Mouse (Mus musculus) midbrain, embryonic 13.5 days (tissue): Measurements from ENCODE around the gene Ccdc148. TPM values are rescaled to one million over a fixed set of nuclear protein-coding genes. Genes with fewer than 3 reads are reported as not detected.
A peak's percentile ranks its signal among the peaks of the same experiment; 100 is the strongest.

ENCODE experiments used
- ATAC-seq: fragments of 200-750 bp; cut with Nextera tagmentation; 2 replicates; pipeline ENCODE4 v1.8.0; 2017; ENCODE audit warnings: mild to moderate bottlenecking, moderate TSS enrichment, moderate library complexity
- H3K27ac ChIP-seq: fragments of 300-500 bp; sonication (generic); 2 replicates; pipeline ENCODE4 v1.5.1; 2015; ENCODE audit warnings: inconsistent platforms, mild to moderate bottlenecking, moderate library complexity
- H3K27me3 ChIP-seq: fragments of 300-500 bp; sonication (generic); 2 replicates; pipeline ENCODE4 v1.6.1; 2015; ENCODE audit warnings: mild to moderate bottlenecking, inconsistent platforms
- H3K36me3 ChIP-seq: fragments of 300-500 bp; sonication (generic); 2 replicates; pipeline ENCODE4 v1.6.1; 2015; ENCODE audit warnings: mild to moderate bottlenecking, inconsistent platforms
- H3K4me1 ChIP-seq: fragments of 300-500 bp; sonication (generic); replicated peaks from 2 replicates; pipeline ENCODE4 v1.6.1; 2015; ENCODE audit warnings: inconsistent platforms
- H3K4me2 ChIP-seq: fragments of 300-500 bp; sonication (generic); replicated peaks from 2 replicates; pipeline ENCODE4 v1.6.1; 2015; ENCODE audit warnings: moderate library complexity, mild to moderate bottlenecking, inconsistent platforms
- H3K4me3 ChIP-seq: fragments of 300-500 bp; sonication (generic); replicated peaks from 2 replicates; pipeline ENCODE4 v1.5.1; 2015; ENCODE audit warnings: mild to moderate bottlenecking, inconsistent platforms
- H3K9ac ChIP-seq: fragments of 300-500 bp; sonication (generic); replicated peaks from 2 replicates; pipeline ENCODE4 v1.6.1; 2015; ENCODE audit warnings: mild to moderate bottlenecking, inconsistent platforms
- H3K9me3 ChIP-seq: fragments of 300-500 bp; sonication (generic); 2 replicates; pipeline ENCODE4 v1.6.1; 2016; ENCODE audit warnings: mild to moderate bottlenecking, inconsistent platforms
- WGBS: fragments of 180-500 bp; shearing (Covaris S2); methylation state at CpG from one replicate; pipeline ENCODE4 v1.1.7; 2015; 5-methylcytosine and 5-hydroxymethylcytosine counted together
- polyA plus RNA-seq: library from polyadenylated mRNA; unstranded; fragments of >200 nt; fragmentation: Nextera tagmentation; extraction: Ambion mirVana; gene quantifications from 2 replicates; pipeline ENCODE4 v1.2.1, GENCODE M21; 2015

Ccdc148 gene
- polyA plus RNA-seq, 1 experiment from 2014 or later: 3.3 TPM

- whole genome bisulfite sequencing: 28% methylated on average over 10 of the region's 10 CpGs
- no peaks in the 10 kb centered on the region for H3K36me3 ChIP-seq
- H3K27ac ChIP-seq: no peak overlapping the region
- no peak overlapping the region for H3K4me3 ChIP-seq
- peaks cover 3% of the 10 kb centered on the region; the same call in 1 of the 2 replicates for H3K9me3 ChIP-seq
- no peak overlapping the region for H3K9ac ChIP-seq
- H3K4me2 ChIP-seq: no peak overlapping the region
- no peaks in the 10 kb centered on the region for H3K27me3 ChIP-seq
- no peak for ATAC-seq
- no peaks in the 10 kb centered on the region; the same call in 1 of the 2 replicates for H3K4me1 ChIP-seq
Measured at GRCm38 (mm10) chr2:58844499-58844898, 316.0 kb downstream of the Ccdc148 start.

GRCm38 (mm10) chr2:58842443-58842842 is 318.0 kb downstream of the Ccdc148 start:
- Histone ChIP-seq H3K36me3 (no peaks in the 10 kb centered on the region), H3K27me3 (no peaks in the 10 kb centered on the region), H3K4me1 (no peaks in the 10 kb centered on the region; the same call in 1 of the 2 replicates), H3K27ac (no peak overlapping the region), H3K9me3 (peaks cover 3% of the 10 kb centered on the region; the same call in 1 of the 2 replicates), H3K4me2 (no peak overlapping the region), H3K9ac (no peak overlapping the region), H3K4me3 (no peak overlapping the region)
- WGBS: 93% methylated on average over 4 of the region's 4 CpGs
- no peak for ATAC-seq

GRCm38 (mm10) chr2:58841021-58841420 is 319.5 kb downstream of the Ccdc148 start:
- no peaks in the 10 kb centered on the region; the same call in 1 of the 2 replicates for H3K4me1 ChIP-seq
- H3K27ac ChIP-seq: no peak overlapping the region
- H3K9me3 ChIP-seq: peaks cover 3% of the 10 kb centered on the region; the same call in 1 of the 2 replicates
- ATAC-seq: no peak
- H3K9ac ChIP-seq: no peak overlapping the region
- H3K27me3 ChIP-seq: no peaks in the 10 kb centered on the region
- no peak overlapping the region for H3K4me3 ChIP-seq
- 92% methylated on average over 3 of the region's 3 CpGs for WGBS
- H3K36me3 ChIP-seq: no peaks in the 10 kb centered on the region
- H3K4me2 ChIP-seq: no peak overlapping the region

GRCm38 (mm10) chr2:58832253-58832980 is 328.1 kb downstream of the Ccdc148 start:
- no peaks in the 10 kb centered on the region for H3K27me3 ChIP-seq
- no peaks in the 10 kb centered on the region for H3K4me1 ChIP-seq
- H3K4me3 ChIP-seq: no peak overlapping the region
- no peaks in the 10 kb centered on the region for H3K36me3 ChIP-seq
- H3K4me2 ChIP-seq: no peak overlapping the region
- ATAC-seq: no peak
- no peak overlapping the region for H3K9ac ChIP-seq
- H3K9me3 ChIP-seq: no peaks in the 10 kb centered on the region
- no peak overlapping the region for H3K27ac ChIP-seq
- WGBS: 91% methylated on average over 20 of the region's 20 CpGs

- no peak overlapping the region for H3K27ac ChIP-seq
- peak; percentile 65; the same call in 1 of the 2 replicates for ATAC-seq
- H3K4me1 ChIP-seq: no peaks in the 10 kb centered on the region
- no peak overlapping the region for H3K4me2 ChIP-seq
- 61% methylated on average over 7 of the region's 7 CpGs for WGBS
- H3K9me3 ChIP-seq: no peaks in the 10 kb centered on the region
- H3K9ac ChIP-seq: no peak overlapping the region
- H3K4me3 ChIP-seq: no peak overlapping the region
- H3K36me3 ChIP-seq: no peaks in the 10 kb centered on the region
- no peaks in the 10 kb centered on the region for H3K27me3 ChIP-seq
Measured at GRCm38 (mm10) chr2:58829981-58830742, 330.3 kb downstream of the Ccdc148 start.

DNA sequence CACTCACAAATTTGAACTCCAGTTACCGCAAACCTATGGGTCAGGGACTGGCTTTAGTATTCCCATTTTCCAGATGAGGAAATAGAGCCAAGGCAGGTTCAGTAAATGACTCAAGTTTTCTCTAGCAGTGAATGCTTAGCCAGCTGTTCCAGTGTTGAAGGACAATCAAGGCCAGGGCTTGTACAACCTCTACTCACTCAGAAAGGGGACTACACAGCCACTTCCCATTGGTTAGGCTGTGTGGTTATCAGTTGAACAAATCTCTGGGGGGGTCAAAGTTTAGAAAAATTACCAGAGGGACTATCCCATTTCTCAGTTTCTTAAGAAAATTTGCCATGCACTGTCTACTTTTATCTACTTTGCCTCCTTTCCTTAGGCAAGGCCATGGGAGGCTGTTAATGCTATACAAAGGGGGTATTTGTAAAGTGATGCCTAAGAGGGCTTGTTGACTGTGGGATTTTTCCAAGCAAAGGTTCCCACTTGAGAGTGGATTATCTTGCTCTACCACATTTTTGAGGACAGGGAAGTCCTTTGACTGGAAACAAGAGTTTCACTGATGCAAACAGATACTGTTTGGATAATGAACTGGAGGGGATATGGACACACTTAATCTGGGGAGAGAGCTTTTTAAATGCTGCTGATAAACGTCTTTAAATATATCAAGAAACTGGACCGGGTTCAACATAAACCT is 331.4 kb downstream of the Ccdc148 start:
- WGBS: 68% methylated on average over 3 of the region's 3 CpGs

GRCm38 (mm10) chr2:58812941-58813340 is 347.5 kb downstream of the Ccdc148 start:
- 21% methylated on average over 2 of the region's 2 CpGs for WGBS
- 0 out of 2 replicates have a peak, but pooled peaks have one; percentile 53 for ATAC-seq

More for the DNA sequence above, 331.4 kb downstream of the Ccdc148 start:
- Histone ChIP-seq H3K4me2 (no peak overlapping the region), H3K4me1 (no peaks in the 10 kb centered on the region), H3K9me3 (no peaks in the 10 kb centered on the region), H3K4me3 (no peak overlapping the region), H3K36me3 (no peaks in the 10 kb centered on the region), H3K27ac (no peak overlapping the region), H3K9ac (no peak overlapping the region), H3K27me3 (no peaks in the 10 kb centered on the region)
- ATAC-seq: no peak

GRCm38 (mm10) chr2:58799623-58800022 is 360.9 kb downstream of the Ccdc148 start:
- H3K27ac ChIP-seq: no peak overlapping the region
- ATAC-seq: no peak
- no peak overlapping the region for H3K4me2 ChIP-seq
- H3K4me3 ChIP-seq: no peak overlapping the region
- no peaks in the 10 kb centered on the region for H3K27me3 ChIP-seq
- H3K36me3 ChIP-seq: no peaks in the 10 kb centered on the region
- no peaks in the 10 kb centered on the region for H3K4me1 ChIP-seq
- WGBS: 90% methylated on average over 5 of the region's 5 CpGs
- no peaks in the 10 kb centered on the region for H3K9me3 ChIP-seq
- H3K9ac ChIP-seq: no peak overlapping the region

More at GRCm38 (mm10) chr2:58812941-58813340, 347.5 kb downstream of the Ccdc148 start:
- no peak overlapping the region for H3K9ac ChIP-seq
- no peak overlapping the region for H3K4me2 ChIP-seq
- H3K27ac ChIP-seq: no peak overlapping the region
- H3K9me3 ChIP-seq: no peaks in the 10 kb centered on the region
- no peak overlapping the region for H3K4me3 ChIP-seq
- H3K4me1 ChIP-seq: 0 out of 2 replicates have a peak, but pooled peaks cover 3% of the 10 kb centered on the region
- no peaks in the 10 kb centered on the region for H3K36me3 ChIP-seq
- no peaks in the 10 kb centered on the region for H3K27me3 ChIP-seq

DNA sequence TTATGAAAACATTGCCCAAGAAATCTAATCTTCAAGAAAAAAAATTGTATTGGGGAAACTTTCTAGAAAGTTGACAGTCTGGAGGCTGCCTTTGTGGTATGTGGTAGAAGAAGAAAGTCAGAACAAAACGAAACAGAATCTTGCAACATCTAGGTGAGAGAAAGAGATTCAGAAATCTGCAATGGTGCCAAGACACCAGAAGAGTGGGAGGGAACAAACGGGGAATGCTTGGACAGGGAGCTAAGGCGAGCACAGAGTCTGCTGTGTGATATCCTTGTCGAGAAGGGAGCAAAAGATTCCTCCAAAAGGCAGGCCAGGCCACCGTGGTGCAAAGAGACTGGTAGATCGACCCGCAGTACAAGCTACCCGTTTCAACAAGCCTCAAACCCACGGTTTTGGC is 361.4 kb downstream of the Ccdc148 start:
- H3K9me3 ChIP-seq: no peaks in the 10 kb centered on the region
- 92% methylated on average over 9 of the region's 9 CpGs for WGBS
- H3K27ac ChIP-seq: no peak overlapping the region
- H3K36me3 ChIP-seq: no peaks in the 10 kb centered on the region
- H3K9ac ChIP-seq: no peak overlapping the region
- ATAC-seq: no peak
- no peaks in the 10 kb centered on the region for H3K27me3 ChIP-seq
- no peak overlapping the region for H3K4me3 ChIP-seq
- no peak overlapping the region for H3K4me2 ChIP-seq
- no peaks in the 10 kb centered on the region for H3K4me1 ChIP-seq

GRCm38 (mm10) chr2:58797506-58797905 is 363.0 kb downstream of the Ccdc148 start:
- no peaks in the 10 kb centered on the region for H3K9me3 ChIP-seq
- no peak overlapping the region for H3K4me2 ChIP-seq
- H3K27me3 ChIP-seq: no peaks in the 10 kb centered on the region
- H3K4me1 ChIP-seq: no peaks in the 10 kb centered on the region
- no peak overlapping the region for H3K4me3 ChIP-seq
- ATAC-seq: 0 out of 2 replicates have a peak, but pooled peaks have one; percentile 27
- H3K9ac ChIP-seq: no peak overlapping the region
- no peak overlapping the region for H3K27ac ChIP-seq
- no peaks in the 10 kb centered on the region for H3K36me3 ChIP-seq
- WGBS: 26% methylated on average over 4 of the region's 4 CpGs

GRCm38 (mm10) chr2:58795432-58795831 is 365.1 kb downstream of the Ccdc148 start:
- Histone ChIP-seq H3K27me3 (no peaks in the 10 kb centered on the region), H3K4me1 (no peaks in the 10 kb centered on the region), H3K4me3 (no peak overlapping the region), H3K4me2 (no peak overlapping the region), H3K9ac (no peak overlapping the region), H3K36me3 (no peaks in the 10 kb centered on the region), H3K27ac (no peak overlapping the region), H3K9me3 (no peaks in the 10 kb centered on the region)
- WGBS: 94% methylated on average over 5 of the region's 5 CpGs
- no peak for ATAC-seq

DNA sequence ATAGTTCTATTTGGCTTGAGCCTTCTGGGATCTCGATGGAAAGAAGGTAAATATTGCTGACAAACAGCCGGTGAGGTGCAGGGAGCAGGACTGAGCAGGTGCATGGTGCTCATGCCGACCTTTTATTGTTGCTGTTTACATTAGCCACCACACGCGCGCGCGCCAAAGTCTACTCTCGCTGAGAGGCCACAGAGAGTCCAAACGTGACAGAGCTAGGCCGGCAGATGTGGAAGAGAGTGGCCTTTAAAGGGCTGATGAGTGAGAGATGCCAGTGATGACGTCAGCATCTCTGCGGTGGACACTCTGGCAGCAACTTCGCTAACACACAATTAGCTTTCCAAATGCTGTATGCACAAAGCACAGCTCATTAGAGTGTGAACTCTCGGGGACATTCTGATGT is 366.0 kb downstream of the Ccdc148 start:
- Histone ChIP-seq H3K4me3 (no peak overlapping the region), H3K4me2 (no peak overlapping the region), H3K27ac (no peak overlapping the region), H3K4me1 (no peaks in the 10 kb centered on the region), H3K9ac (no peak overlapping the region), H3K36me3 (no peaks in the 10 kb centered on the region), H3K27me3 (no peaks in the 10 kb centered on the region), H3K9me3 (no peaks in the 10 kb centered on the region)
- WGBS: 82% methylated on average over 15 of the region's 15 CpGs
- no peak for ATAC-seq
